Mouse (Mus musculus) forebrain, embryonic 12.5 days (tissue): ENCODE data around the gene Lrriq4. TPM values are rescaled to one million over a fixed set of nuclear protein-coding genes. Genes with fewer than 3 reads are reported as not detected.
A peak's percentile ranks its signal among the peaks of the same experiment; 100 is the strongest.

Experiments used
- ATAC-seq: fragments of 200-750 bp; cut with Nextera tagmentation; 2 replicates; pipeline ENCODE4 v1.8.0; 2017; ENCODE audit warnings: moderate TSS enrichment; ENCODE audit not compliant: low FRiP score
- H3K27ac ChIP-seq: fragments of 300-500 bp; sonication (generic); 2 replicates; pipeline ENCODE4 v1.5.1; 2016; ENCODE audit warnings: mild to moderate bottlenecking
- H3K27me3 ChIP-seq: fragments of 300-500 bp; sonication (generic); 2 replicates; pipeline ENCODE4 v1.6.1; 2016; ENCODE audit warnings: mild to moderate bottlenecking
- H3K36me3 ChIP-seq: fragments of 300-500 bp; sonication (generic); replicated peaks from 2 replicates; pipeline ENCODE4 v1.6.1; 2016; ENCODE audit warnings: mild to moderate bottlenecking
- H3K4me1 ChIP-seq: fragments of 300-500 bp; sonication (generic); 2 replicates; pipeline ENCODE4 v1.6.1; 2016
- H3K4me2 ChIP-seq: fragments of 300-500 bp; sonication (generic); 2 replicates; pipeline ENCODE4 v1.6.1; 2016; ENCODE audit warnings: mild to moderate bottlenecking, moderate library complexity
- H3K4me3 ChIP-seq: fragments of 300-500 bp; sonication (generic); replicated peaks from 2 replicates; pipeline ENCODE4 v1.5.1; 2016; ENCODE audit warnings: mild to moderate bottlenecking
- H3K9ac ChIP-seq: fragments of 300-500 bp; sonication (generic); 2 replicates; pipeline ENCODE4 v1.6.1; 2016; ENCODE audit warnings: mild to moderate bottlenecking
- H3K9me3 ChIP-seq: fragments of 300-500 bp; sonication (generic); 2 replicates; pipeline ENCODE4 v1.6.1; 2016
- WGBS: fragments of 180-500 bp; shearing (Covaris S2); methylation state at CpG from one replicate; pipeline ENCODE4 v1.1.7; 2016; 5-methylcytosine and 5-hydroxymethylcytosine counted together
- polyA plus RNA-seq: library from polyadenylated mRNA; unstranded; fragments of >200 nt; fragmentation: Nextera tagmentation; extraction: Ambion mirVana; gene quantifications from 2 replicates; pipeline ENCODE4 v1.2.1, GENCODE M21; 2016

Lrriq4 gene
- not detected in 2 replicates for polyA plus RNA-seq

DNA sequence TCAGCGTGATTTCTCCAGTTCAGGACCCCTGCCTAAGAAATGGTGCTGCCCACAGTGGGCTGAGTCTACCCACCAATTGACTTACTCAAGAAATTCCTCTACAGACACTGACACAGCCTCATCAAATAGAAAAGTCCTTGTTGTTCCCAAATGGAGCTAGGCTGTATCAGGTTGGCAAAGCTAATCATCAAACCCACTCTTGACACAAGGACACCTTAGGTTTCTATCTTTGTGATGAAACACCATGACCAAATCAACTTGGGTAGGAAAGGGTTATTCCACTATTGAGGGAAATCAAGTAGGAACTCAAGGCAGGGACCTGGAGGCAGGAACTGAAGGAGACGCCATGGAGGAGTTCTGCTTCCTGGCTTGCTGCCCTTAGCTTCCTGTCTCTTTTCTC lies at the start of gene Lrriq4:
Gene Lrriq4, plus strand, starts transcription at position 301 of the 400 bp plus-strand sequence.
- Histone ChIP-seq H3K4me2 (no peak within 1 kb of the TSS), H3K36me3 (no peaks in the 10 kb centered on the region), H3K9ac (no peak within 1 kb of the TSS), H3K4me1 (peaks cover 6% of the 10 kb centered on the region; the same call in 1 of the 2 replicates), H3K4me3 (no peak within 1 kb of the TSS), H3K27me3 (peaks cover 17% of the 10 kb centered on the region), H3K27ac (no peak within 1 kb of the TSS), H3K9me3 (no peaks in the 10 kb centered on the region)
- 76% methylated on average over 2 of the region's 2 CpGs for WGBS
- ATAC-seq = no peak

DNA sequence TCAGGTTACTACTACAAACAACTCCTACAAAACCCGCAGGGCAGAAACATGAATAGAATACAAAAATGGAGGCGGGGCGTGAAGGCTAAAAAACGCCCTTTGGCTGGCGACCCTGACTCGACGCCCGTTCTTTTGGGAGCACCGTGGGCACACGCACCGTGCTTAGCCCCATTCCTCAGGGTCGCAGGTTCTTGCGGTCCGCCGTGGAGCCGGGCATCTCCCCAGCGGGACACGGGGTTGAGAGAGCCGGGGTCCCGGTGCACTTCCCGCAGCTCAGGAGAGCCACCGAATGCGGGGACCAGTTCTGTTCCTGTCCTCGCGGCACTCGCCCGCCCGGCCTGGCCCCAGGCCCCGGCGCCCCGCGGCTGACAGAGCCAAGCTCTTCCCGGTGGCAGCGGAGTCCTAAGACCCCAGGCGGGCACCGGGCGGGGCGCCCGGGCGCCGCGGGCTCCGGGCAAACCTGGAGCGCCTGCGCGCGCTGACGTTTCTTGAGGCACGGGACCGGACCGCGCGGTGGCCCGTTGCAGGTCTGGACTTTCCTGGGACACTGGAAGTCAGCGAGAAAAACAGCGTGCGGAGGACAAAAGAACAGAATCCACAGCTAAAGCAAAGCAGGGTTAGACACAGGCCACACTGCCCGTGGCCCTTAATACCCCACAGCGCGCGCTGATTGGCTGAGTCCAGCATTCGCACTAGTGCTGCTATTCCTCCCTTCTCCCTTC lies 49.0 kb upstream of the Lrriq4 start:
- Histone ChIP-seq H3K36me3 (no peaks in the 10 kb centered on the region), H3K4me1 (peaks cover 12% of the 10 kb centered on the region), H3K4me2 (peak overlapping the region; percentile 75), H3K9ac (peak overlapping the region; percentile 81), H3K27me3 (peaks cover 19% of the 10 kb centered on the region), H3K9me3 (no peaks in the 10 kb centered on the region), H3K27ac (peak overlapping the region; percentile 59), H3K4me3 (peak overlapping the region; percentile 81)
- WGBS = under 1% methylated on average over 62 of the region's 62 CpGs
- ATAC-seq = peak; percentile 76

DNA sequence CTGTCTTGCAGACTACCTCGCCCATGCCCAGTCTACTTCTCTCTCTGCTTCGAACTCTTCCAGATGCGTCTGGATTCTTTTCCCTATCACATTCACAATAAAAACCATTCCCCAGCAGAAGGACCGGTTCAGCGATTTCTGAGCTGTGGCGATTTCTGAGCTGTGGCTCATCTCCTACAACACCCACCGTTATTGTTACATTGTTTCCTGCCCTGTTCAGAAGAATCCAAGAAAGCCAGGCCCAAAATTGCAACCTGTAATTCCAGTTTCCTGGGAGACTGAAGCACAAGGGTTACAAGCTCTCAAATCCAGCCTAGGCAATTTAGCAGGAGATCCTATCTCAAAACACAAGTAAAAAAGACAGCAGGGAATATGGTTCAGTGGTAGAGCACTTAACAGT lies 47.0 kb upstream of the Lrriq4 start:
- no peak overlapping the region for H3K4me2 ChIP-seq
- no peak overlapping the region for H3K9ac ChIP-seq
- H3K36me3 ChIP-seq = no peaks in the 10 kb centered on the region
- no peak overlapping the region for H3K27ac ChIP-seq
- H3K4me1 ChIP-seq = peaks cover 13% of the 10 kb centered on the region
- H3K27me3 ChIP-seq = peaks cover 19% of the 10 kb centered on the region
- no peaks in the 10 kb centered on the region for H3K9me3 ChIP-seq
- 84% methylated on average over 7 of the region's 7 CpGs for WGBS
- H3K4me3 ChIP-seq = no peak overlapping the region
- no peak for ATAC-seq

DNA sequence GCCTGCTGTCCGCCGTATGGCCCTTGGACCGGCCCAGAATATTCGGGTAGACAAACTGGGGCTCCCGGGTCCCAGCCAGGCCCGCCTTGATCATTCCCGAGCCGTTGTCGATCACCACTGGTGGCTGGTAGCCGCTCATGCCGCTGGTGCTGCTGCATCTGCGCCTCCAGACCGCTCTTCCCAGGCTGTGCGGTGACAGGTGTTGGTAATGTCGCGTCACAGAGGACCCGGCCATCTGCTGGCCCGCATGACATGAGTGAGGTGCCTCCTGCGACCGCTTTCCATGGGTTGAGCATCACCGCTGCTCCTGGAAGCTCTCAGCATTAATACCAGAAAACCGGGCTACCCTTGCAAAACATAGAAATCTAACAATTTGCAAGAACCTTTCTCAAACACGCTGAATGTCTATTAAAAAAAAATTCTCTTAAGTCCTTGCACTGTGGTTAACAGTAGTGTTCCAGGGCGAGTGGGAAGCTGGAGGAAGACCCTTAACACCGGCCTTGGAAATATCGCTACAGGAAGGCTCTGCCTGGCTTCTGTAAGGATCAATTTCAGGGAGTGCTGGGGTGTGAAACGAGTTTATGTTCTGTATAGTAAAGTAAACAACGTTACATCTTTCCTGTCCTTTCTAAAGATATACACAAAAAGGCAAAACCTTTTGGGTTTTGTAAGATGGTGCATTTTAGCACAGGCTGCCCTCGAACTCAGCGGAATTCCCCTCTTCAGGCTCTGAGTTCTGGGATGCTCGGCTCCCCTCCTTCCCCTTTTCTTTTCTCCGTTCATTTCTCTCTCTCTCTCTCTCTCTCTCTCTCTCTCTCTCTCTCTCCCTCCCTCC lies 44.4 kb upstream of the Lrriq4 start, which contains the start of gene Actrt3:
Gene Actrt3, minus strand, starts transcription at position 229 of the 835 bp plus-strand sequence.
- peaks cover 9% of the 10 kb centered on the region for H3K36me3 ChIP-seq
- peak within 1 kb of the TSS; percentile 55 for H3K9ac ChIP-seq
- H3K9me3 ChIP-seq = no peaks in the 10 kb centered on the region
- peaks cover 19% of the 10 kb centered on the region for H3K27me3 ChIP-seq
- H3K4me1 ChIP-seq = peaks cover 27% of the 10 kb centered on the region
- peak within 1 kb of the TSS; percentile 80 for H3K27ac ChIP-seq
- 1% methylated on average over 32 of the region's 32 CpGs for WGBS
- peak within 1 kb of the TSS; percentile 73 for H3K4me2 ChIP-seq
- H3K4me3 ChIP-seq = peak within 1 kb of the TSS; percentile 52
- no peak for ATAC-seq

GRCm38 (mm10) chr3:30600717-30601116 lies 43.6 kb upstream of the Lrriq4 start:
- Histone ChIP-seq H3K9ac (peak overlapping the region; percentile 55), H3K9me3 (no peaks in the 10 kb centered on the region), H3K4me3 (peak overlapping the region; percentile 52), H3K27ac (peak overlapping the region; percentile 80), H3K4me2 (peak overlapping the region; percentile 73), H3K4me1 (peaks cover 27% of the 10 kb centered on the region), H3K36me3 (peaks cover 13% of the 10 kb centered on the region), H3K27me3 (peaks cover 19% of the 10 kb centered on the region)
- no peak for ATAC-seq
- under 1% methylated on average over 14 of the region's 14 CpGs for WGBS

GRCm38 (mm10) chr3:30601175-30601574 lies 43.1 kb upstream of the Lrriq4 start:
- peak overlapping the region; percentile 52 for H3K4me3 ChIP-seq
- peak overlapping the region; percentile 73 for H3K4me2 ChIP-seq
- H3K27me3 ChIP-seq = peaks cover 19% of the 10 kb centered on the region
- no peaks in the 10 kb centered on the region for H3K9me3 ChIP-seq
- H3K4me1 ChIP-seq = peaks cover 27% of the 10 kb centered on the region
- WGBS = under 1% methylated on average over 17 of the region's 17 CpGs
- peaks cover 14% of the 10 kb centered on the region for H3K36me3 ChIP-seq
- H3K9ac ChIP-seq = peak overlapping the region; percentile 55; the same call in 1 of the 2 replicates
- peak; percentile 15; the same call in 1 of the 2 replicates for ATAC-seq
- H3K27ac ChIP-seq = no peak overlapping the region

DNA sequence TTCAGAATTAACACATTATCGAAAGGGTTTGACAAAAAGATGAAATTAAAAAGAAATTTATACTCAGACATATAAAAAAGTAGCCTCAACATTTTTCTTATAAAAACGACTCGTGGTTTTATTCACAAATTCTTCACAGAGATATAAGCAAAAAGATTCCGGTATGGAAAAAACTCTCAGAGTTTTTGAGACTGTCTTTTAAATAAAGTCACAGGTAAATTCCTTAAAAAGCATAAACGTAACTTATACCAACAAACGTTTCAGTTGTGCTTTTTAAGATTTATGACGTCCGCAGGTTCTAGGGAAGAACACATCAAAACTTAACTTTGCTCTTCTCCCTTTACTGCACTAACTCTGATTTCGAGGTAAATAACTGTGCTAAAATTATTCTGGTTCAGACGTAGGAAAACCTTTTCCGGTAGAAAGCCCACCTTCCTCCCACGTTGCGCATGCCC lies 42.7 kb upstream of the Lrriq4 start:
- Histone ChIP-seq H3K4me2 (peak overlapping the region; percentile 73), H3K4me3 (peak overlapping the region; percentile 93), H3K9ac (peak overlapping the region; percentile 79; the same call in 1 of the 2 replicates), H3K27ac (peak overlapping the region; percentile 94), H3K9me3 (no peaks in the 10 kb centered on the region), H3K27me3 (peaks cover 16% of the 10 kb centered on the region), H3K4me1 (peaks cover 27% of the 10 kb centered on the region), H3K36me3 (peaks cover 18% of the 10 kb centered on the region)
- under 1% methylated on average over 13 of the region's 13 CpGs for WGBS
- ATAC-seq = no peak

DNA sequence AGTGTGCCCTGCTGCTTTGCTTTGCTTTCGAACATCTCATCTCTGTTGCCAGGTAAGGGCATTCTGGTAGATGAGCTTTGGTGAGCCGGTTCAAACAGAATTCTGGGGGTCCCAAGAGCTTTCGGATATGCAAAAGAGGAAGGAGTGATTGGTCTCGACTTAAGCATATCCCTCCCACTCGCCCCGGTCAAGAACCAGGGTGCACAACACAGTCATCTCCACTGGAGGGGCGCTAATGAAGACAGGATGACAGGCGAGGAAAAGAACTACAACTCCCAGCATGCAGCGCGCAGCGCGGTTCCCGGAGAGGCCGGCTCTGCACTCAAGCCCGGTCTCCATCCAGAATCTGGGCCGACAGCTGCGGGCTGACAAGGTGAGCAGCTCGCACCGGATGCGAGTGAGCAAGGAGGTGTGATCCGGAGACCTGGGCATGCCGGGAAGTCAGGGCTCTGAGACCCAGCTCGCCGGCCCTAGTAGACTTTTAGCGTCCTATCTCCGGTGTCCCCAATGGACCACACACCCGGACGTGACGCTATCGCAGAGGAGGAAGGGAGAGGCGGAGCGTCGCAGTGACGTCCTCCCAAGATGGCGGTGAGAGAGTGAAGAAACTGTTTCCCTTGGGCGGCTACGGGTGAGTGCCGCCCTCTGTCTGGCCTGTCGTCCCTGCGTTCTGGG lies 42.1 kb upstream of the Lrriq4 start, which contains the start of gene Mynn:
Gene Mynn, plus strand, starts transcription at position 1 of the 675 bp plus-strand sequence.
- WGBS = under 1% methylated on average over 40 of the region's 40 CpGs
- H3K9me3 ChIP-seq = no peaks in the 10 kb centered on the region
- ATAC-seq = peak; percentile 94
- H3K9ac ChIP-seq = peak within 1 kb of the TSS; percentile 79
- H3K27me3 ChIP-seq = peaks cover 12% of the 10 kb centered on the region
- peak within 1 kb of the TSS; percentile 73 for H3K4me2 ChIP-seq
- peak within 1 kb of the TSS; percentile 94 for H3K27ac ChIP-seq
- peak within 1 kb of the TSS; percentile 93 for H3K4me3 ChIP-seq
- H3K4me1 ChIP-seq = peaks cover 27% of the 10 kb centered on the region
- peaks cover 20% of the 10 kb centered on the region for H3K36me3 ChIP-seq

- peak; percentile 72; the same call in 1 of the 2 replicates for ATAC-seq
- Histone ChIP-seq H3K9me3 (no peaks in the 10 kb centered on the region), H3K4me1 (peaks cover 27% of the 10 kb centered on the region), H3K9ac (peak overlapping the region; percentile 79), H3K36me3 (peaks cover 25% of the 10 kb centered on the region), H3K27me3 (peaks cover 12% of the 10 kb centered on the region), H3K4me3 (peak overlapping the region; percentile 93), H3K4me2 (peak overlapping the region; percentile 73), H3K27ac (peak overlapping the region; percentile 94)
- WGBS = 1% methylated on average over 27 of the region's 27 CpGs
These were observed 41.6 kb upstream of the Lrriq4 start for GRCm38 (mm10) chr3:30602740-30603098.

GRCm38 (mm10) chr3:30603256-30603655 lies 41.1 kb upstream of the Lrriq4 start:
- Histone ChIP-seq H3K9ac (peak overlapping the region; percentile 79), H3K27ac (0 out of 2 replicates have a peak overlapping the region, but pooled peaks have one; percentile 94)

DNA sequence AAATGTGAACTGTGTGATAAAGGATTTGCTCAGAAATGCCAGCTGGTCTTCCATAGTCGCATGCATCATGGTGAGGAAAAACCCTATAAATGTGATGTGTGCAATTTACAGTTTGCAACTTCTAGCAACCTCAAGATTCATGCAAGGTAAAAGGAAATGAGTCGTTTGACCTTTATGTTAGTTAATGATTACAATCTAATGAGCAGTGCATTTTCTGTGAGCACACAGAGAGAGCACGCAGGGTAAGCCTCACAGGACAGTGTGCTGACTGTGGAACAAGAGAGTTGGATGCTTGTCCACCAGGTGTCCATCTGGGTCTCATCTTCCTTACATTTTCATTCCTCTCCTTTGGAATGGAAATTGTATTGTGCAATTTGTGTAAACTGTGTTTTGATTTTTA lies 35.3 kb upstream of the Lrriq4 start:
- Histone ChIP-seq H3K4me3 (no peak overlapping the region), H3K4me2 (no peak overlapping the region), H3K4me1 (peaks cover 8% of the 10 kb centered on the region; the same call in 1 of the 2 replicates), H3K27me3 (no peaks in the 10 kb centered on the region), H3K9ac (no peak overlapping the region), H3K36me3 (peaks cover 70% of the 10 kb centered on the region), H3K27ac (no peak overlapping the region), H3K9me3 (no peaks in the 10 kb centered on the region)
- no peak for ATAC-seq
- 93% methylated on average over 3 of the region's 3 CpGs for WGBS

More at GRCm38 (mm10) chr3:30603256-30603655, 41.1 kb upstream of the Lrriq4 start:
- peaks cover 7% of the 10 kb centered on the region for H3K27me3 ChIP-seq
- no peak for ATAC-seq
- H3K9me3 ChIP-seq = no peaks in the 10 kb centered on the region
- peaks cover 27% of the 10 kb centered on the region for H3K4me1 ChIP-seq
- WGBS = 29% methylated on average over 10 of the region's 10 CpGs
- peaks cover 29% of the 10 kb centered on the region for H3K36me3 ChIP-seq
- H3K4me2 ChIP-seq = peak overlapping the region; percentile 73
- peak overlapping the region; percentile 93 for H3K4me3 ChIP-seq
